Mouse (Mus musculus): Measurements from ENCODE around the gene Aadac. TPM values are rescaled to one million over a fixed set of nuclear protein-coding genes. Genes with fewer than 3 reads are reported as not detected.

Aadac gene
- polyA plus RNA-seq, 1 experiment from 2014 or later: 449 TPM

DNA sequence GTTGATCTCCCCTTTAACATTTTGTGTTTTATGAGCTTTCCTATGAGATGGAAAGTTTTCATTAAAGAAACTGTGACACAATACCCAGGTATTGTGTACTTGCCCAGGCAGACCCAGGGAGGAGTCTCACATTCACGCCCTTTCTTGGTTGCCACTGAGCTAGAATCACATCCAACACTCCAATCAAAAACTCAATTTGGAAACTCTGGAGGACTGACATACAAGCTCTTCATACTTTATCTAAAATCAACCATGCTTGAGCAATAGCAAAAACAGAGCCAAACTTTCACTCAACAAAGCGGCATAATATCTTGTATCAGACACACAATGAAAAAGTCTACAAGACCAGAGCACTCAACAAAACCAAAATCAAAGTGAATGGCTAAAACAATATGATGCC is 28.4 kb downstream of the Aadac start:
- H3K4me1 ChIP-seq (ENCODE audit: insufficient read depth): peaks cover 6% of the 10 kb centered on the region; the same call in 1 of the 2 replicates
- ATAC-seq: no peak
- no peaks in the 10 kb centered on the region for H3K36me3 ChIP-seq (replicated peaks; ENCODE audit: insufficient read depth, low read length)
- H3K27ac ChIP-seq (ENCODE audit: low read depth): no peak overlapping the region
- no peak for TF ChIP-seq EP300 (IDR thresholded peaks at IDR 0.05; ENCODE audit: low read depth)
- no peak overlapping the region for H3K4me3 ChIP-seq (ENCODE audit: low read depth, low read length)
- no peaks in the 10 kb centered on the region for H3K9me3 ChIP-seq (ENCODE audit: low read length)
- H3K4me2 ChIP-seq (ENCODE audit: low read depth, low read length): no peak overlapping the region
- WGBS (ENCODE audit: insufficient replicate concordance): 73% methylated on average over 2 of the region's 2 CpGs
- no peak for DNase-seq
- no peak overlapping the region for H3K9ac ChIP-seq (replicated peaks)
- no peaks in the 10 kb centered on the region for H3K27me3 ChIP-seq (ENCODE audit: insufficient read depth, low read length)

DNA sequence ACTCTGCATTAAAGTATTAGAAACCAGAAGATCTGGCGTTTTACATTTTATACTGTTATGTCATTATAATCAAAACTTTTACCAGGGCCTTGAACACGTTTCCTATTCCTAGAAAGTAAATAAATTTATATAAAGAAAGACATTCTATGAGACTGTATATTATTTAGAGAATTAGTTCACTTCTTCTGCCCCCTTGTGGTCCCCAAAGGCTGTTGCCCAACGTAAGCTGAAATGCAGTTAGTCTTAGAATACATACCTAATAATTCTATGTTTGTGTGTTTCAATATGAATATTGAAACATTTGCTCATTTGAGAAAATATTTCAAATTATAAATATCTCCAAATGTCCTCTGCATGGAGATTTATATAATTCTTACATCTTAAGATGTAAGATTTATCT is 30.9 kb downstream of the Aadac start:
- Histone ChIP-seq H3K27me3 (ENCODE audit: insufficient read depth, low read length) (no peaks in the 10 kb centered on the region), H3K9ac (replicated peaks) (no peak overlapping the region), H3K36me3 (replicated peaks; ENCODE audit: insufficient read depth, low read length) (no peaks in the 10 kb centered on the region), H3K27ac (ENCODE audit: low read depth) (no peak overlapping the region), H3K4me2 (ENCODE audit: low read depth, low read length) (no peak overlapping the region), H3K4me1 (ENCODE audit: insufficient read depth) (peaks cover 6% of the 10 kb centered on the region; the same call in 1 of the 2 replicates), H3K9me3 (ENCODE audit: low read length) (no peaks in the 10 kb centered on the region), H3K4me3 (ENCODE audit: low read depth, low read length) (no peak overlapping the region)
- ATAC-seq (no peak), DNase-seq (no peak)
- 37% methylated on average over 3 of the region's 3 CpGs for WGBS (ENCODE audit: insufficient replicate concordance)
- TF ChIP-seq CTCF (IDR thresholded peaks at IDR 0.05; ENCODE audit: low read depth) (peak; percentile 62), EP300 (IDR thresholded peaks at IDR 0.05; ENCODE audit: low read depth) (no peak)

DNA sequence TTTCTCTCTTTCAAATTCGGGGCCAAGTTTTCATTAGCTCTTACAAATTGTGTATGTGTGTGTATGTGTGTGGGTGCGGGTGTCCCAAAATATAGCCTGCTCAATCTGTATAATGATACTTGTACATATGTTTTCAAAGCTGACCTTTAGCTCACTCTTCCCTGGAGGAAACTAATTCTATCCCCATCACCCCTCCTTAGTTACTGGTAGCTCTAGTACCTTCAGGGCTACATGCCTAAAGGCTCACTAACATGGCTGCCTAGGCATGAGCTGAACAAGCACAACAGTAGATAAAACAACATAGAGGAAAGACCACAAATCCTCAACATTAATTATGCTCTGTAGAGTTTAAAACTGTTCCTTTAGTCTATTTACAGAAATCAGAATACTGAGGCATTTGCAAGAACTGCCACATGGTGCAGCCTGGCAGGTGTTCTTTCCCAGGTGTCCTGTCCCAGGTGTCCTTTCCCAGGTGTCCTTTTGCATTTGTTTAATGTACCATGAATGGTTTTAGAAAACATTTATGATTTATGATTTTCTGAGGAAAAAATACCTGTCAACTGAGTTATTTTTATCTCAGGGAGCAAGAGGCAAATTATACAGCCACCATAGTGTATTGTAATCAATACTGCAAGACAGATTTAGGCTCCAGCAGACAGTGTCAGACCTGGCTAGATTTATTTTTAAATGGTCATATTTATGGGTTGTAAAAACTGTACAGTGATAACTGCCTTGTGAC is 31.7 kb downstream of the Aadac start:
- no peak overlapping the region for H3K4me3 ChIP-seq (ENCODE audit: low read depth, low read length)
- 75% methylated on average over 2 of the region's 2 CpGs for WGBS (ENCODE audit: insufficient replicate concordance)
- TF ChIP-seq EP300 (IDR thresholded peaks at IDR 0.05; ENCODE audit: low read depth) (no peak), CTCF (IDR thresholded peaks at IDR 0.05; ENCODE audit: low read depth) (no peak)
- H3K27ac ChIP-seq (ENCODE audit: low read depth): no peak overlapping the region
- no peak overlapping the region for H3K4me2 ChIP-seq (ENCODE audit: low read depth, low read length)
- H3K9me3 ChIP-seq (ENCODE audit: low read length): no peaks in the 10 kb centered on the region
- DNase-seq (no peak), ATAC-seq (no peak)
- H3K27me3 ChIP-seq (ENCODE audit: insufficient read depth, low read length): no peaks in the 10 kb centered on the region
- H3K36me3 ChIP-seq (replicated peaks; ENCODE audit: insufficient read depth, low read length): no peaks in the 10 kb centered on the region
- H3K4me1 ChIP-seq (ENCODE audit: insufficient read depth): peaks cover 6% of the 10 kb centered on the region; the same call in 1 of the 2 replicates
- H3K9ac ChIP-seq (replicated peaks): no peak overlapping the region

DNA sequence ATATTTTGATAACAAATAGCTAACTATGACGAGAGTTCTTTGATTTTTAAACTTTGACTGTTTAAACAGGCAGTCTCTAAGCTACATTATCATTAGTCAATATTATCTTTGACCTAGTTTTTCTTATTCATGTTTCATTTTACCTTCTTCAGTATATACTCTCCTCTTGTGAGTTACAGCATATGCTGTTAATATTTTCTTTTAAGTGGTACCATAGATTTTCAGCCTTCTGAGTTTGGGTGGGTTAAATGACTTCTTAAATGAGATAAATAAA is 32.2 kb downstream of the Aadac start:
- Histone ChIP-seq H3K9me3 (ENCODE audit: low read length) (no peaks in the 10 kb centered on the region), H3K27me3 (ENCODE audit: insufficient read depth, low read length) (no peaks in the 10 kb centered on the region), H3K4me1 (ENCODE audit: insufficient read depth) (peaks cover 6% of the 10 kb centered on the region; the same call in 1 of the 2 replicates), H3K4me2 (ENCODE audit: low read depth, low read length) (no peak overlapping the region), H3K9ac (replicated peaks) (no peak overlapping the region), H3K27ac (ENCODE audit: low read depth) (no peak overlapping the region), H3K4me3 (ENCODE audit: low read depth, low read length) (no peak overlapping the region), H3K36me3 (replicated peaks; ENCODE audit: insufficient read depth, low read length) (no peaks in the 10 kb centered on the region)
- TF ChIP-seq CTCF (IDR thresholded peaks at IDR 0.05; ENCODE audit: low read depth) (no peak), EP300 (IDR thresholded peaks at IDR 0.05; ENCODE audit: low read depth) (no peak)
- no peak for DNase-seq
- ATAC-seq: no peak
- 36% methylated on average over 1 of the region's 1 CpGs for WGBS (ENCODE audit: insufficient replicate concordance)

DNA sequence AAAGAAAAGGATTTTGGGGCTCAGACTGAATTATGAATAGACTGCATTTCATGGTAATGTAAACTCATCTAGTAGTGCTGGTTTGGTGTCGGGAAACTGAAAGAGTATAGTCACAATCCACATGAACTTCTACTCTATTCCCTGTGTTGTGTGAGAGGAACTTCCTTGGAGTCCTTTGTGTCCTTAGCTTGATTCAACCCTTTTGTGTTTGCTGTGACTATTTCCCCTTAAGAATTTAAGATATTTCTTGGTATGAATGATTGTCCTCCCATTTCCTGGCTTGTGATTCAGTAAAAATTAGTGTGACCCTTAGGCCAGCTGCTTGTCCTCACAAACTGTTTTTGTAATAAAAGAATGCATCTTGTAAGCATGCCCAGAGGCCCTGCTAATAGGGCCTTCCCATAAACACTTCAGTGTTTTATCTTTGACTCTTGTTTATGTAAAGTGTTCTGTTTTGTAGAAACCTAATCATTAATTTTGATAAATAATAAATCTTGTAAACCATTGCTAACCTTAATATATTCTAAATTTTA is 53.4 kb downstream of the Aadac start:
- Histone ChIP-seq H3K36me3 (replicated peaks; ENCODE audit: insufficient read depth, low read length) (no peaks in the 10 kb centered on the region), H3K9me3 (ENCODE audit: low read length) (no peaks in the 10 kb centered on the region), H3K27ac (ENCODE audit: low read depth) (no peak overlapping the region), H3K4me2 (ENCODE audit: low read depth, low read length) (no peak overlapping the region), H3K4me3 (ENCODE audit: low read depth, low read length) (no peak overlapping the region), H3K27me3 (ENCODE audit: insufficient read depth, low read length) (no peaks in the 10 kb centered on the region), H3K4me1 (ENCODE audit: insufficient read depth) (peaks cover 2% of the 10 kb centered on the region; the same call in 1 of the 2 replicates), H3K9ac (replicated peaks) (no peak overlapping the region)
- TF ChIP-seq CTCF (IDR thresholded peaks at IDR 0.05; ENCODE audit: low read depth) (no peak), EP300 (IDR thresholded peaks at IDR 0.05; ENCODE audit: low read depth) (no peak)
- ATAC-seq (no peak), DNase-seq (no peak)
- WGBS (ENCODE audit: insufficient replicate concordance): 75% methylated on average over 1 of the region's 1 CpGs

DNA sequence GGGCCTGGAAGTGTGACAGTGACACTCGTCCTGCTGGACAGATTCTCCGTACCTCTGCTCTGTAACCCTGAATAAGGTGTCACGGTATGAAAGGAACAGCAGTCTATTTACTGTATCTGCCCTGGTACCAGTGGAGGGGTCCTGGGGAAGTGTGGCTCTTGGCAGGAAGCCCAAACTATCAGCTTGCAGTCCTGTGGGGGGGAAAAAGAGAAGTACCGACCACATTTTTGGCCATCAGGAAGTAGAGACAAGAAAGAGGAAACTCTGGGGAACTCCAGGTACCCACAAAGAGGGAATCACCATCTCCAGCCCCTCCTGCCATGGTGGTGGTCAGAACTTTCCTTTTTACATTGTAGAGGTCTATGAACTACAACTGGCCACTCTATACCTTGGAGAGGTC is 55.1 kb downstream of the Aadac start:
- Histone ChIP-seq H3K4me2 (ENCODE audit: low read depth, low read length) (no peak overlapping the region), H3K27ac (ENCODE audit: low read depth) (no peak overlapping the region), H3K27me3 (ENCODE audit: insufficient read depth, low read length) (no peaks in the 10 kb centered on the region), H3K9me3 (ENCODE audit: low read length) (no peaks in the 10 kb centered on the region), H3K4me3 (ENCODE audit: low read depth, low read length) (no peak overlapping the region), H3K9ac (replicated peaks) (no peak overlapping the region), H3K36me3 (replicated peaks; ENCODE audit: insufficient read depth, low read length) (no peaks in the 10 kb centered on the region), H3K4me1 (ENCODE audit: insufficient read depth) (peaks cover 2% of the 10 kb centered on the region; the same call in 1 of the 2 replicates)
- TF ChIP-seq EP300 (IDR thresholded peaks at IDR 0.05; ENCODE audit: low read depth): no peak
- TF ChIP-seq CTCF (IDR thresholded peaks at IDR 0.05; ENCODE audit: low read depth): no peak
- ATAC-seq: peak; percentile 23; the same call in 1 of the 2 replicates
- peak; percentile 39 for DNase-seq
- 30% methylated on average over 4 of the region's 4 CpGs for WGBS (ENCODE audit: insufficient replicate concordance)

Measured in liver, postnatal 0 days (tissue).